Mouse (Mus musculus): ENCODE measurements around the gene Tpx2. TPM values are rescaled to one million over a fixed set of nuclear protein-coding genes. Genes with fewer than 3 reads are reported as not detected.

Gene Tpx2
- polyA plus RNA-seq, 1 experiment: 38.3 TPM

DNA sequence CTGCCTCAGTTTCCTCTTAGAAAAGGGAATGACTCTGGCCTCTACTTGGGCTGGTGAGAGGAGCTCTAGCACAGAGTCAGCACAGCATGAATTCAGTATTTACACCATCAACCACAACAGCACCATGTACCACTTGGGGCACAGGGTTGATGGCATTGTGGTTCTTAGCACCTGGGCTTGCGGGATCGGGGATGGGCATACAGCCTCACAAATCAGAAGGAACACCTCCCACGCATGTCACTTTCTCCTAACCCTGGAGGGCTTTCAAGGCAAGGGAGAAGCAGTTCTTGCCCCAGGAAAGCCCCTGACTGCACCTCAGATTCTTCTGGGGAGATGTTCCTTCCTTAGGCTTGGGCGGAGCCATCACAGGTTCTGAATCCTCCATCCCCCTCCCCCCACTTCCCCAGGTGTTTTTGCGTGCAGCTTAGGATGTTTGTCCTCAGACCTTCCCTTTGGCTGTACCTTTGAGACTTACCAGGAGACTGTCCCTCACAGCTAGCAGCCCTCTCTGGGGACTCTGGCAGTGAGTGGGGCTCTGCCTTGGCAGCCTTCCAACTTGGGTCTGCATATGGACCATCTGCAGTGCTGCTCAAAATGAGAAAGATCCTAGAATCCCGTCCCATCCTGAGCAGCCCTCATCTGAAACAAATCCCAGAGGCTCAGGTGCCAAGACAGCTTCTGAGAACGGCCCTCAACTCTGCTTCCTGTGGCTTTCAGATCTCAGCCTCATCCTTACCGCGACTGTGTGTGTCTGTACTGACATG is 58.7 kb downstream of the Tpx2 start:
- no peak overlapping the region for H3K27ac ChIP-seq (ENCODE audit: insufficient read depth, low read depth, low read length)
- TF ChIP-seq CTCF (IDR thresholded peaks at IDR 0.05; ENCODE audit: low read depth, low read length) (no peak), POLR2A (IDR thresholded peaks at IDR 0.05; ENCODE audit: borderline replicate concordance, low read depth, low read length) (no peak)
- no peak overlapping the region for H3K4me3 ChIP-seq (ENCODE audit: insufficient read depth, low read length)
- peaks cover 47% of the 10 kb centered on the region for H3K4me1 ChIP-seq (ENCODE audit: control insufficient read depth, insufficient read depth, low read length)

DNA sequence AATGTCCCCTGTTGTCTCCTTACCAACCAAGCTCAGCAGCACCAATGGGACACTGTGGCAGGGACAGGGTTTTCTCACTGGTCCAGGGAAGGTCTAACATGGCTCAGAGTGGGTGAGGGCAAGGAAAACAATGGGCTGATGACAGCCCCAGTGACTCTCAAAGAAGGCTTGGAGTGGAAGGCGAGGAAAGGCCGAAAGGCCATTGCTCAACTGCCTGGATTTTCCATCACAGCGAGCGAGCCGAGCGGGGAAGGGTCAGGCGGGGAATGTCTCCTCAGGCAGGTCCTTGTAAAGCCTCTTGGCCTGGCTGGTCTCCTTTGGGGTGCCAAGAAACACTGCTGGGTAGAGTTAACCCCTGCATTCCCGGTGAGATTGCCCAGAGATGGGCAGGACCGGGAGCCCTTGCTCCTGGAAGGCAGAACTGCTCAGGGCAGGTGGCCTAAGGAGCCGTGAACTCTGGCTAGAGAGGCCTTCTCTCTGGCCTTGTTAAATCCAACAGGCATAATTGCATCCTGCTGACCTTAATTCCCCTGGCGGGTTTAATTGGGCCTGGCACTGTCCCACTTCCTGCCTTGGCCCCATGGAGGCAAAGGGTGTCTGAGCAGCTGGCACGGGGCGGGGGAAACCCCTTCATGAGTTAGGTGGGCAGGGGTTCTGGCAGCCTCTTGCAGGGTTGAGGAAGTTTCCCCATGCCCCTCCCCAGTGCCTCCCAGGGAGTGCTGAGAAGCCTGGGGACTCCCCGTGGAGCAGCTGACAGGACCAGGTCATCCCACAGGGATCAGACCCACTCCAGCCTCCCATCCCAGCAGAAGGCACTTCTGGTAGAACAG is 59.6 kb downstream of the Tpx2 start:
- no peak for TF ChIP-seq CTCF (IDR thresholded peaks at IDR 0.05; ENCODE audit: low read depth, low read length)
- no peak for TF ChIP-seq POLR2A (IDR thresholded peaks at IDR 0.05; ENCODE audit: borderline replicate concordance, low read depth, low read length)
- Histone ChIP-seq H3K27ac (ENCODE audit: insufficient read depth, low read depth, low read length) (no peak overlapping the region), H3K4me3 (ENCODE audit: insufficient read depth, low read length) (no peak overlapping the region), H3K4me1 (ENCODE audit: control insufficient read depth, insufficient read depth, low read length) (peaks cover 44% of the 10 kb centered on the region)

- peaks cover 26% of the 10 kb centered on the region for H3K4me1 ChIP-seq (ENCODE audit: control insufficient read depth, insufficient read depth, low read length)
Observed at GRCm38 (mm10) chr2:152909848-152910247, 62.1 kb downstream of the Tpx2 start.

GRCm38 (mm10) chr2:152911031-152911430 is 63.3 kb downstream of the Tpx2 start, which contains the start of gene Mylk2:
Mylk2 (plus strand) TSS chr2:152911352.
- no peak within 1 kb of the TSS for H3K4me3 ChIP-seq (ENCODE audit: insufficient read depth, low read length)
- no peak for TF ChIP-seq CTCF (IDR thresholded peaks at IDR 0.05; ENCODE audit: low read depth, low read length)
- H3K4me1 ChIP-seq (ENCODE audit: control insufficient read depth, insufficient read depth, low read length): peaks cover 17% of the 10 kb centered on the region
- H3K27ac ChIP-seq (ENCODE audit: insufficient read depth, low read depth, low read length): no peak within 1 kb of the TSS

More at GRCm38 (mm10) chr2:152909848-152910247, 62.1 kb downstream of the Tpx2 start:
- no peak overlapping the region for H3K4me3 ChIP-seq (ENCODE audit: insufficient read depth, low read length)
- TF ChIP-seq POLR2A (IDR thresholded peaks at IDR 0.05; ENCODE audit: borderline replicate concordance, low read depth, low read length): no peak
- no peak for TF ChIP-seq CTCF (IDR thresholded peaks at IDR 0.05; ENCODE audit: low read depth, low read length)
- H3K27ac ChIP-seq (ENCODE audit: insufficient read depth, low read depth, low read length): no peak overlapping the region

DNA sequence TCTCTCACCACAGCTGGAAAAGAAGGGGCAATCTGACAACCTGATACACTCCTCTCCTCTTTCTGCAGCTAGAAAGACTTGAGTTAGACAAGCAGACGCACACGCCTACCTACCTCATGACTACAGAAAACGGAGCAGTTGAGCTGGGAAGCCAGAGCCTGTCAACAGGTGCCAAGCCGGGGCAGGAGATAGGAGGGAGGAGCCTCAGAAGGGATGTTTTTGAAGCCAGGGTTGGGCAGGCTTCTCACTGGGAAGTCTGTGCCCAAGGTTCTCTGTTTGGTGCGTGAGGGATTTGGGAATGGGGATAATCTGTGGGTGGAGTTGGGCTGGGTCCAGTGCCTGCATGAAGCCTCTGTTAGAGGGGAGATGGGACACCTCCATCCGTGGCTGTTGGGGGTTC is 63.7 kb downstream of the Tpx2 start:
- TF ChIP-seq CTCF (IDR thresholded peaks at IDR 0.05; ENCODE audit: low read depth, low read length): no peak
- TF ChIP-seq POLR2A (IDR thresholded peaks at IDR 0.05; ENCODE audit: borderline replicate concordance, low read depth, low read length): no peak
- no peak overlapping the region for H3K4me3 ChIP-seq (ENCODE audit: insufficient read depth, low read length)
- H3K4me1 ChIP-seq (ENCODE audit: control insufficient read depth, insufficient read depth, low read length): peaks cover 13% of the 10 kb centered on the region
- no peak overlapping the region for H3K27ac ChIP-seq (ENCODE audit: insufficient read depth, low read depth, low read length)

- Histone ChIP-seq H3K4me3 (ENCODE audit: insufficient read depth, low read length) (no peak overlapping the region), H3K4me1 (ENCODE audit: control insufficient read depth, insufficient read depth, low read length) (peaks cover 4% of the 10 kb centered on the region; the same call in 1 of the 2 replicates), H3K27ac (ENCODE audit: insufficient read depth, low read depth, low read length) (no peak overlapping the region)
- TF ChIP-seq POLR2A (IDR thresholded peaks at IDR 0.05; ENCODE audit: borderline replicate concordance, low read depth, low read length): no peak
- TF ChIP-seq CTCF (IDR thresholded peaks at IDR 0.05; ENCODE audit: low read depth, low read length): no peak
Observed at GRCm38 (mm10) chr2:152913471-152913870, 65.7 kb downstream of the Tpx2 start.

DNA sequence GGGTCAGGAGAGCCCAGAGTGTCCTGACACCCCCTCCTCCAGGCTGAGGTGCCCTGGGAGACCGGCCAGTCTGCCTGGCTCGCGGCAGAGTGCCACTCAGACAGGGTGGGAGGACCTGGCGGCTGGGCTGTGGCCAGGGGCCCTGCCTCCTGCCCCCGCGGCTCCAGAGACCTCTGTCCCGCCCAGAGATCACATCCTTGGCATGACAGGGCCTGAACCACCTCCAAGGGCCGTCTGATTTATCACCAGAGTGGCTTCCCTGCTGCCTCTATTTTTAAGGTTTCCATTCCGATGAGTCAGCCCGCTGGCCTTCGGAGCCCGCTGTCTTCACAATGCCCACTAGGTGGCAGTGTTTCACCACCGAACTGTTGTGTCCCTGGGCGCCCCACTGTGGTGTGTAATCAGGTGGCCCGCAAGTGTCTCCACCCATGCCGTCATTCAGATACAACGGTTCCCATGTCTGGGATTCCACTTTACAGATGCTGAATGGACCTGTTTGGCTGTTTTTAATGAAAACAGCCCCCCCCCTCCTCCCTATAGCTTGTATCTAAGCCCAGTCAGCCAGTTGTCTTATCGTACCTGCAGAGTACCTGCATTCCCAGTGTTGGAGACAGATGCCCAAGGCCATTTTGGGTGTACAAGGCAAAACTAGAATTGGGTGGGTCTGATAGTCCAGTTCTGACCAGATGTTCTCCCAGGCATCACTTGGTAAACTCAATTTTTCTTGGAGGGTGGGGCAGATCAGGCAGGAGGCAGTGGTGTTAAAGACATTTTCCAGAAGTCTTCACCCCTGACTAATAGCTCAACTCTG is 66.8 kb downstream of the Tpx2 start:
- TF ChIP-seq CTCF (IDR thresholded peaks at IDR 0.05; ENCODE audit: low read depth, low read length) (peak; percentile 98), POLR2A (IDR thresholded peaks at IDR 0.05; ENCODE audit: borderline replicate concordance, low read depth, low read length) (no peak)
- Histone ChIP-seq H3K4me3 (ENCODE audit: insufficient read depth, low read length) (no peak overlapping the region), H3K4me1 (ENCODE audit: control insufficient read depth, insufficient read depth, low read length) (peaks cover 4% of the 10 kb centered on the region; the same call in 1 of the 2 replicates), H3K27ac (ENCODE audit: insufficient read depth, low read depth, low read length) (no peak overlapping the region)

GRCm38 (mm10) chr2:152915453-152915852 is 67.7 kb downstream of the Tpx2 start:
- TF ChIP-seq POLR2A (IDR thresholded peaks at IDR 0.05; ENCODE audit: borderline replicate concordance, low read depth, low read length) (no peak), CTCF (IDR thresholded peaks at IDR 0.05; ENCODE audit: low read depth, low read length) (no peak)
- Histone ChIP-seq H3K4me3 (ENCODE audit: insufficient read depth, low read length) (no peak overlapping the region), H3K4me1 (ENCODE audit: control insufficient read depth, insufficient read depth, low read length) (peaks cover 4% of the 10 kb centered on the region; the same call in 1 of the 2 replicates), H3K27ac (ENCODE audit: insufficient read depth, low read depth, low read length) (no peak overlapping the region)

DNA sequence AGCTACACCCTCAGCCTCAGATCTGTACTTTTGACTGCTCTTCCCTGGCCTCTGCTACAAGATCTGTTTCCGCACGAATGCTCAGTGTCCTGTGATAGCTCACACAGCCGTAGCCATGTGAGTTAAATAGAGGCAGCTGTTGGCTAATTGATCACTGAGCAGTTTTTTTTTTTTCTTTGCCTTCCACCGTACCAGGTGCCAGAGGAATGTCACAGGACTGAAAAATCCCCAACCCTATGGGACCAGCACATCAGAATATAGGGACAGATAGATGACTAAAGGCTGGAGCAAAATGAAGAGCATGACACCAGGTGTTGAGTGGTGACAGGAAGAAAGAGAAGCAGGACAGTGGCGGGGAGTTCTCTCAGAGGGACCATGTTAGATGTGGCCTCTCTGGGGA is 68.3 kb downstream of the Tpx2 start:
- no peak overlapping the region for H3K4me3 ChIP-seq (ENCODE audit: insufficient read depth, low read length)
- TF ChIP-seq CTCF (IDR thresholded peaks at IDR 0.05; ENCODE audit: low read depth, low read length) (no peak), POLR2A (IDR thresholded peaks at IDR 0.05; ENCODE audit: borderline replicate concordance, low read depth, low read length) (no peak)
- no peak overlapping the region for H3K27ac ChIP-seq (ENCODE audit: insufficient read depth, low read depth, low read length)
- H3K4me1 ChIP-seq (ENCODE audit: control insufficient read depth, insufficient read depth, low read length): peaks cover 4% of the 10 kb centered on the region; the same call in 1 of the 2 replicates

Data from bone marrow macrophage, adult 2 months (primary cell).